Comparison of ENCODE assay signal across 8 mouse cellular contexts in the genomic region with DNA sequence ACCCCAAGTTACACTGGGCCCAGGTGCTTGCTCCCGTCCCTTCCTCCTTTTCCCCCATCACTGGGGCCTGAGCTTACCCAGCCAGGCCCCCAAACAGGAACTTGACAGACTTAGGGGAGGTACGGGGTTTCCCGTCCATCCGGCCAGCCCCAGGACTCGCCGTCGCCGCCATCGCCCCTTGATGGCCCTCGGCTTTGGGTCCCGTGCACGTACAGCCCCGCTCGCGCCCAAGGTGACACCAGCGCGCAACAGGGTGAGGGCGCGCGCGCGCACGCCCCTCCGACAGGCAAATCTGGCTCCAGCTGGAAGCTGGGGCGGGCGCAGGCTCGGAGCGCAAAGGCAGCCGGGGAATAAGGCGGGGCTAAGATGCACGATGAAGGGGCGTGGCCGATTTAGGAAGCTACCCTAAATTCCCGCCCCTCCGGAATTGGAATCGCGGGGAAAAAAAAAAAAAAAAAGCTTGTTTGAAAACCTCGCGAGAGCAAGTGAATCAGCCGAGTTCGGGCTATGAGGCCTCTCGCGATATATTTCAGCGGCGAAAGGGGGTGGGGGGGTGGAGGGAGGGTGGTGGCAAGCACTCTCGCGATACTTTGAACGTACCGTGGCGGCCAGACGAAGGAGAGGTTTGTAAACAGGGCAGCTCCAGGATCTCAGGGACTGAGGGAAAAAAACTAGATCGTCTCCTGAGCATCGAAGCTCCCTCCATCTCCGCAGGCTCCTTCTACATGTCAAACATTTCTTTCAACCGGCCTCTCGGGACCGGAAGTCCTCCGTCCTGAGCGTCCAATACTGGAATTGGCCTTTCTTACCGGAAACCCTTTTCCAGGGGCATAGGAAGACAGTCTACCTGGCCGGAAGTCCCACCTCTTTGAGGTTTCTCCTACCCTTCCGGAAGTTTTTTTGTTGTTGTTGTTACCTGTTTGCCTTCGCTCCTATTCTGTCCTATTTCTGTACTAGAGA. TPM values are rescaled to one million over a fixed set of nuclear protein-coding genes. Genes with fewer than 3 reads are reported as not detected.
DNase-seq lines count a peak whose midpoint lies in the region; ATAC-seq and TF ChIP-seq lines count a peak whose summit lies in the region.

Rnf167 (plus strand) TSS at position 545 of the 960 bp plus-strand sequence.
Slc25a11 (minus strand) TSS at position 789 of the 960 bp plus-strand sequence.

- peak within 1 kb of the TSS; percentile 85 for H3K4me2 ChIP-seq in heart, embryonic 15.5 days
- H3K4me2 ChIP-seq in liver, embryonic 14.5 days (ENCODE audit: low read depth): peak within 1 kb of the TSS; percentile 97
- H3K4me2 ChIP-seq in neural tube, embryonic 11.5 days (ENCODE audit: low read depth): peak within 1 kb of the TSS; percentile 96
- peak within 1 kb of the TSS; percentile 92 for H3K4me2 ChIP-seq in stomach, postnatal 0 days (replicated peaks; ENCODE audit: low read depth)

- peak within 1 kb of the TSS; percentile 95 for H3K27ac ChIP-seq in forebrain, embryonic 10.5 days
- H3K27ac ChIP-seq in heart, embryonic 15.5 days: peak within 1 kb of the TSS; percentile 95
- H3K27ac ChIP-seq in liver, embryonic 14.5 days: peak within 1 kb of the TSS; percentile 95
- H3K27ac ChIP-seq in neural tube, embryonic 11.5 days (ENCODE audit: low read depth, low read length): peak within 1 kb of the TSS; percentile 85
- peak within 1 kb of the TSS; percentile 97 for H3K27ac ChIP-seq in stomach, postnatal 0 days (replicated peaks)

- H3K4me1 ChIP-seq in forebrain, embryonic 10.5 days: peaks cover 56% of the 10 kb centered on the region
- H3K4me1 ChIP-seq in heart, embryonic 15.5 days (replicated peaks): peaks cover 53% of the 10 kb centered on the region
- H3K4me1 ChIP-seq in liver, embryonic 14.5 days (replicated peaks; ENCODE audit: control insufficient read depth in 2 of 2, insufficient read depth in 2 of 2, low read length in 1 of 2): peaks cover 38 to 48% of the 10 kb centered on the region in 2 experiments
- peaks cover 19% of the 10 kb centered on the region for H3K4me1 ChIP-seq in neural tube, embryonic 11.5 days (ENCODE audit: control insufficient read depth, insufficient read depth, low read length)
- H3K4me1 ChIP-seq in stomach, postnatal 0 days (replicated peaks; ENCODE audit: control insufficient read depth, insufficient read depth): peaks cover 3% of the 10 kb centered on the region

- no peaks in the 10 kb centered on the region for H3K9me3 ChIP-seq in forebrain, embryonic 10.5 days
- H3K9me3 ChIP-seq in heart, embryonic 15.5 days (replicated peaks): no peaks in the 10 kb centered on the region
- no peaks in the 10 kb centered on the region for H3K9me3 ChIP-seq in liver, embryonic 14.5 days (ENCODE audit: control insufficient read depth, low read length)
- no peaks in the 10 kb centered on the region for H3K9me3 ChIP-seq in neural tube, embryonic 11.5 days (ENCODE audit: control insufficient read depth, low read length)
- H3K9me3 ChIP-seq in stomach, postnatal 0 days (ENCODE audit: control insufficient read depth, low read length): no peaks in the 10 kb centered on the region

- H3K36me3 ChIP-seq in forebrain, embryonic 10.5 days (replicated peaks): peaks cover 72% of the 10 kb centered on the region
- H3K36me3 ChIP-seq in heart, embryonic 15.5 days: peaks cover 40% of the 10 kb centered on the region
- H3K36me3 ChIP-seq in liver, embryonic 14.5 days (replicated peaks; ENCODE audit: control insufficient read depth, insufficient read depth, low read depth): peaks cover 39% of the 10 kb centered on the region
- peaks cover 19% of the 10 kb centered on the region for H3K36me3 ChIP-seq in neural tube, embryonic 11.5 days (ENCODE audit: control insufficient read depth, insufficient read depth, low read length)
- H3K36me3 ChIP-seq in stomach, postnatal 0 days (ENCODE audit: control insufficient read depth, insufficient read depth, low read length): peaks cover 23% of the 10 kb centered on the region

- no peaks in the 10 kb centered on the region for H3K27me3 ChIP-seq in forebrain, embryonic 10.5 days (ENCODE audit: poor library complexity, severe bottlenecking)
- no peaks in the 10 kb centered on the region for H3K27me3 ChIP-seq in heart, embryonic 15.5 days
- no peaks in the 10 kb centered on the region for H3K27me3 ChIP-seq in liver, embryonic 14.5 days (ENCODE audit: control insufficient read depth, insufficient read depth, low read length)
- H3K27me3 ChIP-seq in neural tube, embryonic 11.5 days (ENCODE audit: control insufficient read depth, insufficient read depth, low read length): no peaks in the 10 kb centered on the region
- H3K27me3 ChIP-seq in stomach, postnatal 0 days (ENCODE audit: control insufficient read depth, insufficient read depth, low read length): no peaks in the 10 kb centered on the region

- peak; percentile 89 to 95 for DNase-seq in CD8-positive naive resting alpha-beta T cell, adult 2 months (ENCODE audit: low read depth in 2 of 2, low spot score in 2 of 2)
- peak; percentile 98 for DNase-seq in c-Kit-positive CD71-negative TER-119-negative erythroid progenitor cells, embryonic 14.5 days (ENCODE audit: low read depth)
- peak; percentile 97 for DNase-seq in forebrain, embryonic 10.5 days (ENCODE audit: extremely low spot score, low spot score)
- DNase-seq in kidney, postnatal 25 days: peak; percentile 99
- DNase-seq in liver, embryonic 14.5 days (ENCODE audit: low read depth in 3 of 3, low spot score in 3 of 3): peak; percentile 98 to 99 (median 98)
- peak; percentile 98 for DNase-seq in neural tube, embryonic 11.5 days (ENCODE audit: low spot score)
- peak; percentile 98 for DNase-seq in stomach, postnatal 0 days (ENCODE audit: low spot score)

- H3K4me3 ChIP-seq in forebrain, embryonic 10.5 days: peak within 1 kb of the TSS; percentile 84
- peak within 1 kb of the TSS; percentile 72 for H3K4me3 ChIP-seq in heart, embryonic 15.5 days
- peak within 1 kb of the TSS; percentile 82 to 93 for H3K4me3 ChIP-seq in liver, embryonic 14.5 days (ENCODE audit: insufficient read depth in 1 of 2, low read depth in 2 of 2, low read length in 2 of 2)
- peak within 1 kb of the TSS; percentile 78 for H3K4me3 ChIP-seq in neural tube, embryonic 11.5 days (ENCODE audit: low read depth, low read length)
- H3K4me3 ChIP-seq in stomach, postnatal 0 days (ENCODE audit: low read depth, low read length): peak within 1 kb of the TSS; percentile 74

- peak; percentile 77 for TF ChIP-seq EP300 in liver, embryonic 14.5 days (IDR thresholded peaks at IDR 0.05; ENCODE audit: low read depth)
- peak; percentile 100 for TF ChIP-seq EP300 in stomach, postnatal 0 days (optimal IDR thresholded peaks at IDR 0.05)

- under 1% methylated on average over 63 of the region's 63 CpGs for WGBS in forebrain, embryonic 10.5 days
- under 1% methylated on average over 63 of the region's 63 CpGs for WGBS in heart, embryonic 15.5 days
- under 1% methylated on average over 63 of the region's 63 CpGs for WGBS in liver, embryonic 14.5 days (ENCODE audit: insufficient replicate concordance)
- under 1% methylated on average over 63 of the region's 63 CpGs for WGBS in neural tube, embryonic 11.5 days
- WGBS in stomach, postnatal 0 days: under 1% methylated on average over 63 of the region's 63 CpGs

- H3K9ac ChIP-seq in heart, embryonic 15.5 days: peak within 1 kb of the TSS; percentile 83
- H3K9ac ChIP-seq in liver, embryonic 14.5 days (replicated peaks): peak within 1 kb of the TSS; percentile 99
- H3K9ac ChIP-seq in neural tube, embryonic 11.5 days (ENCODE audit: low read length): peak within 1 kb of the TSS; percentile 81
- peak within 1 kb of the TSS; percentile 86 for H3K9ac ChIP-seq in stomach, postnatal 0 days (ENCODE audit: low read length)

- ATAC-seq in heart, embryonic 15.5 days (replicated peaks; ENCODE audit: insufficient number of reproducible peaks, insufficient read depth, low FRiP score, low read depth): peak; percentile 90
- peak; percentile 83 for ATAC-seq in liver, embryonic 14.5 days (ENCODE audit: insufficient read depth)
- peak; percentile 85 for ATAC-seq in neural tube, embryonic 11.5 days (ENCODE audit: insufficient read depth, low FRiP score, low TSS enrichment)
- ATAC-seq in stomach, postnatal 0 days (ENCODE audit: low FRiP score, low TSS enrichment): peak; percentile 87

- peak; percentile 46 for TF ChIP-seq CTCF in liver, embryonic 14.5 days (IDR thresholded peaks at IDR 0.05; ENCODE audit: low read depth)
- TF ChIP-seq CTCF in stomach, postnatal 0 days (IDR thresholded peaks at IDR 0.05; ENCODE audit: low read depth): peak; percentile 45

RNA-seq across cellular contexts. Expression of gene Rnf167, which starts in this region (rescaled TPM):
- polyA plus RNA-seq in forebrain, embryonic 10.5 days (2016; fragmentation: Nextera tagmentation; extraction: Ambion mirVana): 71.3 and 79.9 TPM in 2 replicates
- 75.1 and 81.2 TPM in 2 replicates for polyA plus RNA-seq in heart, embryonic 15.5 days (2015; fragmentation: Nextera tagmentation; extraction: Ambion mirVana)
- 47.7 and 48.4 TPM in 2 replicates for polyA plus RNA-seq in liver, embryonic 14.5 days (2012; rRNA removed)
- polyA plus RNA-seq in liver, embryonic 14.5 days (2014; fragmentation: Nextera tagmentation; extraction: Ambion mirVana): 56.0 and 66.9 TPM in 2 replicates
- 86.4 and 92.9 TPM in 2 replicates for polyA plus RNA-seq in neural tube, embryonic 11.5 days (2014; fragmentation: Nextera tagmentation; extraction: Ambion mirVana)
- 62.8 and 70.5 TPM in 2 replicates for polyA plus RNA-seq in stomach, postnatal 0 days (2015; fragmentation: Nextera tagmentation; extraction: Ambion mirVana)

RNA-seq across cellular contexts. Expression of gene Slc25a11, which starts in this region (rescaled TPM):
- polyA plus RNA-seq in forebrain, embryonic 10.5 days (2016; fragmentation: Nextera tagmentation; extraction: Ambion mirVana): 138 TPM in 2 replicates
- 279 TPM in 2 replicates for polyA plus RNA-seq in heart, embryonic 15.5 days (2015; fragmentation: Nextera tagmentation; extraction: Ambion mirVana)
- 39.0 and 43.9 TPM in 2 replicates for polyA plus RNA-seq in liver, embryonic 14.5 days (2012; rRNA removed)
- 60.8 and 67.8 TPM in 2 replicates for polyA plus RNA-seq in liver, embryonic 14.5 days (2014; fragmentation: Nextera tagmentation; extraction: Ambion mirVana)
- 142 and 146 TPM in 2 replicates for polyA plus RNA-seq in neural tube, embryonic 11.5 days (2014; fragmentation: Nextera tagmentation; extraction: Ambion mirVana)
- polyA plus RNA-seq in stomach, postnatal 0 days (2015; fragmentation: Nextera tagmentation; extraction: Ambion mirVana): 120 and 121 TPM in 2 replicates

Comparison
In these comparisons a context has a peak if more than half of its experiments do, and no peak if none do; other contexts are left out.
1. Peak in every context shown above with its lines: DNase-seq, ATAC-seq, H3K4me3 ChIP-seq and H3K27ac ChIP-seq.